Mouse (Mus musculus) left cerebral cortex, postnatal 4 days (tissue): ENCODE measurements around the gene Ap4e1. TPM values are rescaled to one million over a fixed set of nuclear protein-coding genes. Genes with fewer than 3 reads are reported as not detected.

Source experiments
- DNase-seq: peaks from one replicate; pipeline ENCODE4 v3.0.0-alpha.2; 2022
- intact Hi-C: fragments of 180-260 bp; cut with DNase I; formaldehyde crosslinking; loops from one replicate; pipeline ENCODE4 v1.15.1; 2025
- total RNA-seq, 2 experiments: library from RNA; stranded (reverse); gene quantifications; 2 replicates each; pipeline ENCODE4 v1.2.3; 2021

The Ap4e1 gene
- 10 to 100 TPM; 17.0 to 20.3 TPM for total RNA-seq

- peak; percentile 97 for DNase-seq
- intact Hi-C loops = loop anchor here (5.0 to 10.0 kb wide), 2 partner anchors 76 to 174 kb away; partner anchors contain the start of gene Sppl2a
Measured at GRCm38 (mm10) chr2:127008469-127008998, at the start of gene Ap4e1. Gene Ap4e1, plus strand, starts transcription at chr2:127008717.

- intact Hi-C loops = no loop called here
Measured at GRCm38 (mm10) chr2:126961696-126962095, 46.8 kb upstream of the Ap4e1 start.

GRCm38 (mm10) chr2:126977428-126977827, 31.1 kb upstream of the Ap4e1 start:
- intact Hi-C loops = no loop called here
- DNase-seq = no peak

More at GRCm38 (mm10) chr2:126961696-126962095, 46.8 kb upstream of the Ap4e1 start:
- DNase-seq = no peak

- intact Hi-C loops = loop anchor here (5.0 kb wide), 1 partner anchor 41 kb away; no protein-coding TSS in a partner anchor
- no peak for DNase-seq
Measured at GRCm38 (mm10) chr2:126983221-126983620, 25.3 kb upstream of the Ap4e1 start.

- no peak for DNase-seq
- intact Hi-C loops = no loop called here
Measured at GRCm38 (mm10) chr2:126989919-126990318, 18.6 kb upstream of the Ap4e1 start.

- intact Hi-C loops = no loop called here
- no peak for DNase-seq
Measured at GRCm38 (mm10) chr2:126992742-126993141, 15.8 kb upstream of the Ap4e1 start.

GRCm38 (mm10) chr2:126994384-126995166, 13.9 kb upstream of the Ap4e1 start:
- intact Hi-C loops = no loop called here
- DNase-seq = no peak

- intact Hi-C loops = no loop called here
- peak; percentile 26 for DNase-seq
Measured at GRCm38 (mm10) chr2:126996737-126997136, 11.8 kb upstream of the Ap4e1 start.

- no peak for DNase-seq
- intact Hi-C loops = no loop called here
Measured at GRCm38 (mm10) chr2:126998219-126998618, 10.3 kb upstream of the Ap4e1 start.

- intact Hi-C loops = loop anchor here (10.0 kb wide), 1 partner anchor 166 kb away; no protein-coding TSS in a partner anchor
- DNase-seq = no peak
Measured at GRCm38 (mm10) chr2:127000406-127001324, 7.9 kb upstream of the Ap4e1 start.

- no peak for DNase-seq
- intact Hi-C loops = loop anchor here (10.0 kb wide), 1 partner anchor 169 kb away; no protein-coding TSS in a partner anchor
Measured at GRCm38 (mm10) chr2:127004046-127004445, 4.5 kb upstream of the Ap4e1 start.

- DNase-seq = peak; percentile 35
- intact Hi-C loops = loop anchor here (5.0 to 10.0 kb wide), 2 partner anchors 75 to 172 kb away; partner anchors contain the start of gene Sppl2a
Measured at GRCm38 (mm10) chr2:127006634-127007370, 1.7 kb upstream of the Ap4e1 start.

- DNase-seq = no peak
- intact Hi-C loops = loop anchor here (5.0 to 10.0 kb wide), 2 partner anchors 75 to 173 kb away; partner anchors contain the start of gene Sppl2a
Measured at GRCm38 (mm10) chr2:127007509-127007908, 1.0 kb upstream of the Ap4e1 start.

GRCm38 (mm10) chr2:127035006-127035605, 26.6 kb downstream of the Ap4e1 start:
- intact Hi-C loops = no loop called here
- DNase-seq = no peak

GRCm38 (mm10) chr2:127037299-127037698, 28.8 kb downstream of the Ap4e1 start:
- intact Hi-C loops = no loop called here
- no peak for DNase-seq

GRCm38 (mm10) chr2:127061471-127061870, 53.0 kb downstream of the Ap4e1 start:
- no peak for DNase-seq
- intact Hi-C loops = loop anchor here (10.0 kb wide), 1 partner anchor 153 kb away; no protein-coding TSS in a partner anchor

- intact Hi-C loops = loop anchor here (10.0 kb wide), 1 partner anchor 146 kb away; no protein-coding TSS in a partner anchor
- no peak for DNase-seq
Measured at GRCm38 (mm10) chr2:127068806-127069205, 60.3 kb downstream of the Ap4e1 start.

- intact Hi-C loops = loop anchor here (10.0 kb wide), 1 partner anchor 145 kb away; no protein-coding TSS in a partner anchor
- DNase-seq = no peak
Measured at GRCm38 (mm10) chr2:127069781-127070434, 61.4 kb downstream of the Ap4e1 start.

- intact Hi-C loops = no loop called here
Measured at GRCm38 (mm10) chr2:127070435-127070841, 61.9 kb downstream of the Ap4e1 start, which contains the start of gene Blvra. Gene Blvra, plus strand, starts transcription at chr2:127070665.

More at GRCm38 (mm10) chr2:127070435-127070841, 61.9 kb downstream of the Ap4e1 start, which contains the start of gene Blvra:
- DNase-seq = peak; percentile 91
